Mouse (Mus musculus) hindbrain, embryonic 12.5 days (tissue): ENCODE measurements around the gene Ddb1. TPM values are rescaled to one million over a fixed set of nuclear protein-coding genes. Genes with fewer than 3 reads are reported as not detected.
"Not testable (repeated sequence)": the region's sequence is repeated elsewhere in the genome, so short reads cannot be mapped to it uniquely, and the experiment has no call there.

Experiments
- ATAC-seq: fragments of 200-750 bp; cut with Nextera tagmentation; 2 replicates; pipeline ENCODE4 v1.8.0; 2017; ENCODE audit warnings: moderate TSS enrichment; ENCODE audit not compliant: low FRiP score
- H3K27ac ChIP-seq: fragments of 300-500 bp; sonication (generic); 2 replicates; pipeline ENCODE4 v1.5.1; 2016; ENCODE audit warnings: mild to moderate bottlenecking
- H3K27me3 ChIP-seq: fragments of 300-500 bp; sonication (generic); 2 replicates; pipeline ENCODE4 v1.6.1; 2016; ENCODE audit warnings: mild to moderate bottlenecking
- H3K36me3 ChIP-seq: fragments of 300-500 bp; sonication (generic); 2 replicates; pipeline ENCODE4 v1.6.1; 2016; ENCODE audit warnings: mild to moderate bottlenecking
- H3K4me1 ChIP-seq: fragments of 300-500 bp; sonication (generic); 2 replicates; pipeline ENCODE4 v1.6.1; 2016
- H3K4me2 ChIP-seq: fragments of 300-500 bp; sonication (generic); replicated peaks from 2 replicates; pipeline ENCODE4 v1.6.1; 2016; ENCODE audit warnings: mild to moderate bottlenecking
- H3K4me3 ChIP-seq: fragments of 300-500 bp; sonication (generic); 2 replicates; pipeline ENCODE4 v1.5.1; 2016; ENCODE audit warnings: mild to moderate bottlenecking
- H3K9ac ChIP-seq: fragments of 300-500 bp; sonication (generic); 2 replicates; pipeline ENCODE4 v1.6.1; 2016; ENCODE audit warnings: mild to moderate bottlenecking, moderate library complexity
- H3K9me3 ChIP-seq: fragments of 300-500 bp; sonication (generic); replicated peaks from 2 replicates; pipeline ENCODE4 v1.6.1; 2016; ENCODE audit warnings: mild to moderate bottlenecking
- WGBS: fragments of 180-500 bp; shearing (Covaris S2); methylation state at CpG from one replicate; pipeline ENCODE4 v1.1.7; 2016; 5-methylcytosine and 5-hydroxymethylcytosine counted together
- polyA plus RNA-seq: library from polyadenylated mRNA; unstranded; fragments of >200 nt; fragmentation: Nextera tagmentation; extraction: Ambion mirVana; gene quantifications from 2 replicates; pipeline ENCODE4 v1.2.1, GENCODE M21; 2016

Ddb1 gene
- 395 and 396 TPM in 2 replicates for polyA plus RNA-seq

DNA sequence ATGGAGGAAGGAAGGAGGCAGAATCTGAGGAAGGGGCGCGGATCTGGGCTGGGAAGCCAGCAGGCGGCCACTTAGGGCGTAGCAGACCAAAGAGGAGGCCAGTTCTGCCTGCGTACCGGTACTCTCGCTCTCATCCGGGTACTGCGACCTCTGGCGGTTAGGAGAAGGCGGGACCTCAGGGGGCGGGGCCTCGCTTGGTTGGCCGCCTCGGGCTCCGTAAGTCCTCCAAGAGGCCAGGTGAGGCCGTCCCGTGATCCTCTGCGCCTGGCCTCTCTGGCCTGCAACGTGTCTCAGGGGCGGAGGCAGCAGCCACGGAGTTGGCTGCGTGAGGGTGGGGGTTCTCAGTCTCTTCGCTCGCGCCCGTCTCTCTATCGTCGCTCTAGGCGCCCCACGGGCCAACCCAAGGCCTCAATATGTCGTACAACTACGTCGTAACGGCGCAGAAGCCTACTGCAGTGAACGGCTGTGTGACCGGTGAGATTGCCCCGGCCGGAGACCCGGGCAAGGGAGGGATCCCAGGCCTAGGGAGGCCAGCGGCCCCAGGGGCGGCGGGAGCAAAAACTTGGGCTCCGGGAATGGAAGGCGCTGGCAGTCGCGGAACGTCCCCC is at the start of gene Ddb1, which contains the start of gene Tkfc:
Gene Ddb1, plus strand, starts transcription at position 35 of the 608 bp plus-strand sequence.
Gene Tkfc, minus strand, starts transcription at position 362 of the 608 bp plus-strand sequence.
- WGBS, result under 1% methylated on average over 49 of the region's 49 CpGs
- peak; percentile 96 for ATAC-seq

DNA sequence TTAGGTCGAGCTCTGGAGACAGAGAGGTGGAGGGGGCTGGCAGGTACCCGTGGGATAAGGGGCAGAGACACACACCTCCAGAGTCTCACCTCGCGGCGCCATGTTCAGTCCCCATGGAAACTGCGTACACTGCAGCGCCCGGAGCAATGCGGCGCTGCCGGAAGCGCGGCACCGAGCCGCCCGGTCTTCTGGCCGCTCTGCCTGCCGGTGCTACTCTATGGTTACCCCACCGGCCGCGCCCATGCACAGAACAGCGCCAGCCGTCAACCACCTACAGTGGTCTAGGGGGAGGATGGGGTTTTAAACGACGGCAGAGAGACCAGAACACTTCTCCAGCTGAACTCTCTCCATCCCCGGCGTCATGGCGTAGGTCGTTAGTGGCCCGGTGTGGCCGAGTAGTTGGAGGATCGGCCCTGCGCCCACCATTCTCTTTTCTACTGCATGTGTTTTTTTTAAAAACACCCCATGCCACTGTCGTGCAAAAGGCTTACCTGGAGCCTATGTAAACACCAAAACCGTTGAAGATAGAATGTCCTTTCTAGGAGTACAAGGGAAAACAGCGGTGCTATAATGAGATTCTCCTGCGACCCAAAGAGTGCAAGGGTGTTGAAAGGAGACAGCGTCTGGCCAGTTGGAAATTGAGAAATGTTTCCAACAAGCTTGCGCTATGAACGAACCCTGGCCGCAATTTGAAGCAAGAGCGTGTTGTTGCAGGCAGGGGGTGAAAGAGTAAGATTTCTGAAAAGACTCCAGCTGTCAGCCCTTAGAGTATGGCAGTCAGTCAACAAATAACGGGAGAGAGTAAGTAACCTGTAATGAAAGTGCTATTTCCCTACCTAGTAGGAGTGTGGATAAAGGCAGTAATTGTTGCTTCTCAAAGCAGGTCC is 49.3 kb upstream of the Ddb1 start, which contains the start of gene Tmem216:
Gene Tmem216, minus strand, starts transcription at position 615 of the 887 bp plus-strand sequence.
- 1% methylated on average over 43 of the region's 43 CpGs for WGBS
- Histone ChIP-seq H3K27ac (peak within 1 kb of the TSS; percentile 86), H3K27me3 (no peaks in the 10 kb centered on the region), H3K4me1 (peaks cover 14% of the 10 kb centered on the region), H3K4me2 (peak within 1 kb of the TSS; percentile 84), H3K4me3 (peak within 1 kb of the TSS; percentile 60), H3K9ac (peak within 1 kb of the TSS; percentile 74), H3K36me3 (peaks cover 12% of the 10 kb centered on the region), H3K9me3 (no peaks in the 10 kb centered on the region)
- ATAC-seq, result peak; percentile 98

More for the DNA sequence above, at the start of gene Ddb1, which contains the start of gene Tkfc:
- Histone ChIP-seq H3K4me2 (peak within 1 kb of the TSS; percentile 62), H3K27me3 (no peaks in the 10 kb centered on the region), H3K9me3 (no peaks in the 10 kb centered on the region), H3K9ac (peak within 1 kb of the TSS; percentile 90), H3K36me3 (peaks cover 31% of the 10 kb centered on the region), H3K4me1 (peaks cover 30% of the 10 kb centered on the region), H3K27ac (peak within 1 kb of the TSS; percentile 94), H3K4me3 (peak within 1 kb of the TSS; percentile 86)

DNA sequence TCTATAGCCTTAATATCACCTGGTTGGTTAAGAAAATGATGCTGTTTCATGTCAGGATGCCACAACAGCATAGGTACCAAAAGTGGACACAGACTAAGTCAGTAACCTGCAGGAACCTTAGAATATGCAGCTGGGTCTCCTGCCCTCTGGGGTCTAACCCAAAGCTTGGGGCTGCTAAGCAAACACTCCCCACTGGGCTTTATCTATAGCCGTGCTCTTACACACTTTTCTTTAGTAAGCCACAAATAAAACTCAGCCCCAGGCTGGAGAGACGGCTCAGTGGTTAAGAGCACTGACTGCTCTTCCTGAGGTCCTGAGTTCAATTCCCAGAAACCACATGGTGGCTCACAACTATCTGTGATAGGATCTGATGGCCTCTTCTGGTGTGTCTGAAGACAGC is 48.1 kb upstream of the Ddb1 start:
- Histone ChIP-seq H3K36me3 (peaks cover 3% of the 10 kb centered on the region; the same call in 1 of the 2 replicates), H3K27me3 (no peaks in the 10 kb centered on the region), H3K4me2 (0 out of 2 replicates have a peak overlapping the region, but pooled peaks have one; percentile 84), H3K9me3 (no peaks in the 10 kb centered on the region), H3K9ac (no peak overlapping the region), H3K4me1 (peaks cover 14% of the 10 kb centered on the region), H3K27ac (no peak overlapping the region), H3K4me3 (no peak overlapping the region)
- WGBS, result 65% methylated on average over 2 of the region's 2 CpGs
- ATAC-seq, result no peak

GRCm38 (mm10) chr19:10557430-10557829 is 47.7 kb upstream of the Ddb1 start:
- Histone ChIP-seq H3K9ac (no peak overlapping the region), H3K27me3 (no peaks in the 10 kb centered on the region), H3K4me2 (no peak overlapping the region), H3K4me1 (peaks cover 14% of the 10 kb centered on the region), H3K4me3 (no peak overlapping the region), H3K9me3 (no peaks in the 10 kb centered on the region), H3K27ac (no peak overlapping the region), H3K36me3 (no peaks in the 10 kb centered on the region)
- 76% methylated on average over 2 of the region's 2 CpGs for WGBS
- ATAC-seq, result no peak

GRCm38 (mm10) chr19:10557837-10558375 is 47.2 kb upstream of the Ddb1 start:
- H3K27ac ChIP-seq, ATAC-seq, H3K9me3 ChIP-seq, H3K36me3 ChIP-seq, H3K9ac ChIP-seq, H3K4me2 ChIP-seq, H3K27me3 ChIP-seq, H3K4me3 ChIP-seq: not testable (repeated sequence)
- WGBS, result 79% methylated on average over 4 of the region's 4 CpGs
- peaks cover 14% of the 10 kb centered on the region for H3K4me1 ChIP-seq

DNA sequence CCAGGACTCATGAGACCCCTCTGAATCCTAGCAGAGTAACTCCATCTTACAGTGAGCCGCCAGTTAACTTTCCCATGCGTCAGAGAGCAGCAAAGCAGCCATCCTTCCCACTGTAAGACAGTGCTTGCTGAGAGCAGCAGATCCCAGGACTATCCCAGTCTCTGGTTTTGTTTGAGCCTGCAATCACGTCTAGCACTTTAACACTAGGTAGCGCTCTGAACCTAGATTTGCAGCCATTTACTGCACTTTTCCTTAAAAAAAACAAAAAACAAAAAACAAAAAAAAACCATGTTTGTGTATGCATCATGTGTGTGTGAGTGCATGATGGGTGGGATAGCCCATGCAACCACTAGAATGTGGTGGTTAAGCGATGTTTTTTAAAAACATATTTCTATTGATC is 45.0 kb upstream of the Ddb1 start:
- Histone ChIP-seq H3K4me3 (no peak overlapping the region), H3K27ac (no peak overlapping the region), H3K4me2 (no peak overlapping the region), H3K9ac (no peak overlapping the region), H3K9me3 (no peaks in the 10 kb centered on the region), H3K4me1 (peaks cover 9% of the 10 kb centered on the region), H3K27me3 (no peaks in the 10 kb centered on the region), H3K36me3 (no peaks in the 10 kb centered on the region)
- ATAC-seq, result no peak
- 38% methylated on average over 5 of the region's 5 CpGs for WGBS

DNA sequence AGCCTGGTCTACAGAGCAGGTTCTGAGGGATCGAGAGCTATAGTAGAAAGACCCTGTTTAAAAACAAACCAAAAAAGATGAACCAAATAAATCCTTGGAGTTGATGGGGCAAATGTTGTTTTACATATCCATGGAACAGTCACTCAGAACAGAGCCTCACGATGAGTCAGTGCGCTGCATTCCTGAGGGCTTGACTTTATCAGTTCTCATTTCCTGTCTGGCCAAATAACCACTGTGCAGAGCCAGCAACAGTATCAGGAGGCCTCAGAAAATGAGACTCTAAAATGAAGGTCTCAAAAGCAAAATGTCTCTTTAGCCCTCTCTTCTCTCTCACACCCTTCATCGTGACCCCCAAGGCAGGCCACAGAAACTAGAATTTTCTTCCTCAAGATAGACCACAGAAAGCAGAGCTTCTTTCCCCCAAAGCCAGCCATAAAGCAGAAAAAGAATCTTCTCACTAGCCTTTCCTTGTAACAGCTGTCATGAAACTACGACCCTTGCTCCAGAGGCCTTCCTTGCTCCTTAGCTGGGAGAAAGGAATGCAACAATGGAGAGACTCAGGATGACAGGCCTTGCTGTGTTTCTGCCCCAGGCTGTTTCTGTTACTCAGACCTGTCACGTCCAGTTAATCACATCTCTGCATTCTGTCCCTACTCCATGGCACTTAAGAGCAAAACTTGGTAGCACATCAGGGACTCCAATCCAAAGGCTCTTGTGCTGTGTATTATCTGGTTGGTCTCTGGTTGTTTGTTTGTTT is 43.4 kb upstream of the Ddb1 start:
- Histone ChIP-seq H3K4me1 (no peaks in the 10 kb centered on the region), H3K27me3 (no peaks in the 10 kb centered on the region), H3K27ac (no peak overlapping the region), H3K9me3 (no peaks in the 10 kb centered on the region), H3K4me3 (no peak overlapping the region), H3K36me3 (no peaks in the 10 kb centered on the region), H3K9ac (peak overlapping the region; percentile 8; the same call in 1 of the 2 replicates), H3K4me2 (no peak overlapping the region)
- ATAC-seq, result no peak
- 61% methylated on average over 6 of the region's 6 CpGs for WGBS

GRCm38 (mm10) chr19:10562351-10562750 is 42.8 kb upstream of the Ddb1 start:
- no peaks in the 10 kb centered on the region for H3K4me1 ChIP-seq
- no peak overlapping the region for H3K9ac ChIP-seq
- no peaks in the 10 kb centered on the region for H3K9me3 ChIP-seq
- H3K27me3 ChIP-seq, result no peaks in the 10 kb centered on the region
- no peaks in the 10 kb centered on the region for H3K36me3 ChIP-seq
- ATAC-seq, result no peak
- no peak overlapping the region for H3K27ac ChIP-seq
- no peak overlapping the region for H3K4me2 ChIP-seq
- no peak overlapping the region for H3K4me3 ChIP-seq
- 61% methylated on average over 5 of the region's 5 CpGs for WGBS

GRCm38 (mm10) chr19:10564278-10564677 is 40.8 kb upstream of the Ddb1 start:
- WGBS, result 88% methylated on average over 6 of the region's 6 CpGs
- Histone ChIP-seq H3K4me3 (no peak overlapping the region), H3K9me3 (no peaks in the 10 kb centered on the region), H3K4me1 (no peaks in the 10 kb centered on the region), H3K4me2 (no peak overlapping the region), H3K9ac (no peak overlapping the region), H3K36me3 (no peaks in the 10 kb centered on the region), H3K27me3 (no peaks in the 10 kb centered on the region), H3K27ac (no peak overlapping the region)
- ATAC-seq, result no peak

DNA sequence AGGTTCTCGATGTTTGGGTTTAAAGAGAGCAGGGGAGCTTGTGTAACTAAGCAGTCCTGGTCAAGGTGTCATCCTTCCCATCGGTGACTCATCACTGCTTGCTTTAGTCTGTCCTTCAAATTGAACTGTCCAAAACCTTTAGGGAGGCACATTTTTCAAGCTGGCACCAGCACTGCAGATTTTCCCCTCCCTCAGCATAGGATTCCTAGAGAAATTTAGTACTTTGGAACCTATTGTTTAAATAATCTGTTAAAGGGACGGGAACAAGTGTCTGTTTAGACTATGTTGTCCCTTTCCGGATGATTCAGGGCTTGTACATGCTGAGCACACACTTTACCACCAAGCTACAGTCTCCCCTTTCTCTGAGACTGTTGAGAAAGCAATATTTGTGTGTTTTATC is 39.9 kb upstream of the Ddb1 start:
- 83% methylated on average over 4 of the region's 4 CpGs for WGBS
- Histone ChIP-seq H3K4me1 (no peaks in the 10 kb centered on the region), H3K27me3 (no peaks in the 10 kb centered on the region)

DNA sequence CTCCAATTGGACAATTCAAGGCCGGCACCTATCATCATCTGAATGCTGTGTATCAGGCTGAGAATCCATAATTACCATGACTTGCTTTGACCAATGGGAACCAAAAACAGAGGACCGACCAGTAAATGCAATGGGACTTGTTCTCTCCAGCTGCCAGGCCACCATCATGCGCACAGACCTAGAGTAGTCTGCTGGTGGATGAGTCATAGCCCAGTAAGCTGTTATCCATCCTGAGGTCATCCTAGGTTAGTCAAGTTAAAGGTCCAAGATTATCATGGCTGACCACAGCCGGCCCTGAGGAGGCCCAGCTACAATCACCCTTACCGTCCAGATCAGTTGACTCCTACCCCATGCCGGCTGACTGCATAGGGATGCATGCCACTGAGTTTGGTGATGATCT is 35.5 kb upstream of the Ddb1 start:
- WGBS, result 96% methylated on average over 6 of the region's 6 CpGs
- Histone ChIP-seq H3K9ac (no peak overlapping the region), H3K4me2 (no peak overlapping the region), H3K9me3 (no peaks in the 10 kb centered on the region), H3K4me3 (no peak overlapping the region), H3K27ac (no peak overlapping the region), H3K4me1 (no peaks in the 10 kb centered on the region), H3K36me3 (peaks cover 49% of the 10 kb centered on the region), H3K27me3 (no peaks in the 10 kb centered on the region)
- no peak for ATAC-seq

More for the DNA sequence above, 39.9 kb upstream of the Ddb1 start:
- Histone ChIP-seq H3K9me3 (no peaks in the 10 kb centered on the region), H3K9ac (no peak overlapping the region), H3K4me2 (no peak overlapping the region), H3K36me3 (peaks cover 8% of the 10 kb centered on the region; the same call in 1 of the 2 replicates), H3K4me3 (no peak overlapping the region), H3K27ac (no peak overlapping the region)
- no peak for ATAC-seq
